Mouse (Mus musculus): ENCODE measurements around the gene Tmem119.

- TF ChIP-seq CTCF (IDR thresholded peaks at IDR 0.05; ENCODE audit: low read depth) (no peak), EP300 (IDR thresholded peaks at IDR 0.05; ENCODE audit: low read depth) (no peak)
Measured at GRCm38 (mm10) chr5:113765641-113766526, 34.4 kb downstream of the Tmem119 start.

Measured in liver, postnatal 0 days (tissue).